21 mouse cellular contexts compared by ENCODE assay signal in genomic region chr11:38036582-38036981, GRCm38 (mm10).
"Had no signal": no experiment of that assay in that cellular context is flagged by ENCODE, and none has a peak within 500 bp of the region (broad histone marks: within the 10 kb centered on the region; RNA-seq: fewer than 3 reads in every experiment).

No protein-coding gene starts in this region.

- H3K27ac ChIP-seq: layer of hippocampus, adult 2 months; left cerebral cortex, adult 2 months; liver, embryonic 13.5 days; midbrain, embryonic 10.5 days; midbrain, embryonic 13.5 days; neural tube, embryonic 13.5 days; stomach, embryonic 15.5 days had no signal

- DNase-seq: kidney, adult 11 months; kidney, adult 9 months; kidney, postnatal 25 days; layer of hippocampus, adult 9-11 months; liver, embryonic 13.5 days; lung, postnatal 14 days; retina, postnatal 1 day; right cerebral cortex, postnatal 25 days; spleen, adult 18-20 months; thymus, adult 2 months; thymus, postnatal 14 days; thymus, postnatal 4 days had no signal

- H3K36me3 ChIP-seq: liver, embryonic 13.5 days; midbrain, embryonic 10.5 days; midbrain, embryonic 13.5 days; neural tube, embryonic 13.5 days; stomach, embryonic 15.5 days had no signal

- H3K9me3 ChIP-seq: liver, embryonic 13.5 days; megakaryocyte, embryonic 14.5 days; midbrain, embryonic 10.5 days; midbrain, embryonic 13.5 days; neural tube, embryonic 13.5 days; stomach, embryonic 15.5 days had no signal

- ATAC-seq: midbrain, embryonic 13.5 days; midbrain, embryonic 16.5 days had no signal

- H3K9ac ChIP-seq: liver, embryonic 13.5 days; midbrain, embryonic 13.5 days; neural tube, embryonic 13.5 days; stomach, embryonic 15.5 days had no signal

- H3K27me3 ChIP-seq: liver, embryonic 13.5 days; megakaryocyte, embryonic 14.5 days; midbrain, embryonic 13.5 days; neural tube, embryonic 13.5 days; stomach, embryonic 15.5 days had no signal

- H3K4me3 ChIP-seq: layer of hippocampus, adult 2 months; left cerebral cortex, adult 2 months; liver, embryonic 13.5 days; megakaryocyte, embryonic 14.5 days; midbrain, embryonic 10.5 days; midbrain, embryonic 13.5 days; myocyte; neural tube, embryonic 13.5 days; stomach, embryonic 15.5 days had no signal

- H3K4me1 ChIP-seq: liver, embryonic 13.5 days; megakaryocyte, embryonic 14.5 days; midbrain, embryonic 10.5 days; midbrain, embryonic 13.5 days; neural tube, embryonic 13.5 days; stomach, embryonic 15.5 days had no signal

- H3K4me2 ChIP-seq: liver, embryonic 13.5 days; midbrain, embryonic 13.5 days; neural tube, embryonic 13.5 days; stomach, embryonic 15.5 days had no signal
